Mouse (Mus musculus): ENCODE measurements around the gene Kctd7.

Kctd7 gene

GRCm38 (mm10) chr5:130192356-130192944 is 47.8 kb downstream of the Kctd7 start:
- DNase-seq (ENCODE audit: low spot score): no peak

GRCm38 (mm10) chr5:130193760-130194159 is 49.1 kb downstream of the Kctd7 start:
- DNase-seq (ENCODE audit: low spot score): no peak

GRCm38 (mm10) chr5:130196307-130196706 is 51.6 kb downstream of the Kctd7 start:
- DNase-seq (ENCODE audit: low spot score): no peak

- no peak for DNase-seq (ENCODE audit: low spot score)
These were observed 52.8 kb downstream of the Kctd7 start for GRCm38 (mm10) chr5:130197454-130197853.

GRCm38 (mm10) chr5:130197981-130198380 is 53.3 kb downstream of the Kctd7 start:
- no peak for DNase-seq (ENCODE audit: low spot score)

GRCm38 (mm10) chr5:130200233-130201029 is 55.8 kb downstream of the Kctd7 start:
- DNase-seq (ENCODE audit: low spot score): no peak

GRCm38 (mm10) chr5:130203948-130204347 is 59.3 kb downstream of the Kctd7 start:
- DNase-seq (ENCODE audit: low spot score): no peak

- DNase-seq (ENCODE audit: low spot score): no peak
These were observed 59.9 kb downstream of the Kctd7 start for GRCm38 (mm10) chr5:130204560-130204959.
